Mouse (Mus musculus): ENCODE data around the gene Ppfibp2.

The Ppfibp2 gene

GRCm38 (mm10) chr7:107757308-107758151, 162.5 kb downstream of the Ppfibp2 start, which contains the start of gene Cyb5r2:
TSS of gene Cyb5r2 (minus strand) at chr7:107758032.
- no peak for DNase-seq

- DNase-seq: no peak
These were observed 175.8 kb downstream of the Ppfibp2 start for GRCm38 (mm10) chr7:107770812-107771211.

GRCm38 (mm10) chr7:107778216-107778615, 183.2 kb downstream of the Ppfibp2 start:
- no peak for DNase-seq

- DNase-seq: no peak
These were observed 184.6 kb downstream of the Ppfibp2 start for GRCm38 (mm10) chr7:107779611-107780010.

- DNase-seq: no peak
These were observed 193.1 kb downstream of the Ppfibp2 start for GRCm38 (mm10) chr7:107787977-107788620.

GRCm38 (mm10) chr7:107796500-107796899, 201.5 kb downstream of the Ppfibp2 start:
- no peak for DNase-seq
